Mouse (Mus musculus): ENCODE data around the gene Mgat5b.

Gene Mgat5b

GRCm38 (mm10) chr11:116980313-116980712, 61.6 kb downstream of the Mgat5b start:
- peak; percentile 38 for DNase-seq (ENCODE audit: low spot score)

GRCm38 (mm10) chr11:116982543-116982942, 63.9 kb downstream of the Mgat5b start:
- no peak for DNase-seq (ENCODE audit: low spot score)

- no peak for DNase-seq (ENCODE audit: low spot score)
These were observed 67.1 kb downstream of the Mgat5b start for GRCm38 (mm10) chr11:116985504-116986385.

- no peak for DNase-seq (ENCODE audit: low spot score)
These were observed 69.5 kb downstream of the Mgat5b start for GRCm38 (mm10) chr11:116988131-116988530.

- peak; percentile 46 for DNase-seq (ENCODE audit: low spot score)
These were observed 71.6 kb downstream of the Mgat5b start for GRCm38 (mm10) chr11:116990231-116990630.

GRCm38 (mm10) chr11:116991410-116991809, 72.7 kb downstream of the Mgat5b start:
- peak; percentile 55 for DNase-seq (ENCODE audit: low spot score)

- DNase-seq (ENCODE audit: low spot score) = no peak
These were observed 73.3 kb downstream of the Mgat5b start for GRCm38 (mm10) chr11:116991964-116992363.

- DNase-seq (ENCODE audit: low spot score) = peak; percentile 82
These were observed 75.5 kb downstream of the Mgat5b start for GRCm38 (mm10) chr11:116994095-116994582.

GRCm38 (mm10) chr11:116996976-116997375, 78.3 kb downstream of the Mgat5b start:
- DNase-seq (ENCODE audit: low spot score) = no peak

GRCm38 (mm10) chr11:116998935-116999334, 80.3 kb downstream of the Mgat5b start:
- DNase-seq (ENCODE audit: low spot score) = no peak

GRCm38 (mm10) chr11:117000219-117000618, 81.6 kb downstream of the Mgat5b start:
- no peak for DNase-seq (ENCODE audit: low spot score)

- DNase-seq (ENCODE audit: low spot score) = no peak
These were observed 83.1 kb downstream of the Mgat5b start for GRCm38 (mm10) chr11:117001789-117002188.

GRCm38 (mm10) chr11:117003503-117003902, 84.8 kb downstream of the Mgat5b start:
- peak; percentile 78 for DNase-seq (ENCODE audit: low spot score)

- peak; percentile 44 for DNase-seq (ENCODE audit: low spot score)
These were observed 85.6 kb downstream of the Mgat5b start for GRCm38 (mm10) chr11:117004277-117004676.

GRCm38 (mm10) chr11:117017462-117017861, 98.8 kb downstream of the Mgat5b start:
- DNase-seq (ENCODE audit: low spot score) = no peak

GRCm38 (mm10) chr11:117018410-117018809, 99.7 kb downstream of the Mgat5b start:
- peak; percentile 93 for DNase-seq (ENCODE audit: low spot score)

GRCm38 (mm10) chr11:117021026-117021425, 102.4 kb downstream of the Mgat5b start:
- no peak for DNase-seq (ENCODE audit: low spot score)

GRCm38 (mm10) chr11:117023537-117023936, 104.9 kb downstream of the Mgat5b start:
- DNase-seq (ENCODE audit: low spot score) = no peak

- DNase-seq (ENCODE audit: low spot score) = no peak
These were observed 109.0 kb downstream of the Mgat5b start for GRCm38 (mm10) chr11:117027681-117028080.

GRCm38 (mm10) chr11:117028861-117029568, 110.4 kb downstream of the Mgat5b start:
- no peak for DNase-seq (ENCODE audit: low spot score)

- DNase-seq (ENCODE audit: low spot score) = no peak
These were observed 110.9 kb downstream of the Mgat5b start for GRCm38 (mm10) chr11:117029569-117029955.

GRCm38 (mm10) chr11:117030018-117030417, 111.4 kb downstream of the Mgat5b start:
- DNase-seq (ENCODE audit: low spot score) = no peak
